Mouse (Mus musculus) NIH3T3 (cell line): ENCODE measurements around the gene 1700028K03Rik.

Experiments
- DNase-seq: peaks from one replicate; pipeline ENCODE4 v3.0.0-alpha.2; 2012; ENCODE audit warnings: low read depth

Gene 1700028K03Rik

DNA sequence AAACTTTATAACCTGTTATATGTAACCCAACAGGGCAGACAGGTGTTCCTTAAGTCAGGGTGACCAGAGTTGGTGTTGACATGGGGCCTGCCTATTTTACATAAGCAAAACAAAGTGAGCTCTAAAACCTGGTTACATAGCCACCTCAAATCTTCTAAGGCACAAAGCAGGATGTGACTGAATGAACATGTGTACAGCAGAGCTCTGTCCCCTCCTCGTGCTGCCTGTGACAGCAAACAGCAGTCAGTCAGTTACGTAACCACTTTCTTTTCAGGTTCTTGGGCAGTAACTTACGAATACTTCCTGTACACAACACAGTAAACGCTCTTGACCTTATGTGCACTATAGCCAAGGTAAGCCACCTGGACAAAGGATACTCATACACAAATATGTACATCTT is 11.4 kb downstream of the 1700028K03Rik start:
- DNase-seq = no peak

DNA sequence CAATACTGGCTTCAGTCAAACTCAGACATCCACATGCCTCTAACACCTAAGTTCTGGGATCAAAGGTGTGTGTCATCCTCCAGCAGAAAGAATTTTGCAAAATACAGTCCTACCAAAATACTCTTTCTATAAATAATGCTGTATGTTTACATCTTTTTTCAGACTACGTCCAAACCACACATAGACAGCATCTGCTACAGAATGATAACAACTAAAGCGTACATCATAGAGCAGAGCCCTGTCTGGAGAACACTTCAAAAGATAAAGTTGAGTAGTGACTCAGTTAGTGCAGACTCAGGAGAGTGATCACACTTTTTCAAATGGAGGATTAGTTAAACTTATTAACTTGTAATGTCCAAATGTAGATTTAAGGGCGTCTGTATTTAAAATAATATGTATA is 13.4 kb downstream of the 1700028K03Rik start:
- DNase-seq = no peak

DNA sequence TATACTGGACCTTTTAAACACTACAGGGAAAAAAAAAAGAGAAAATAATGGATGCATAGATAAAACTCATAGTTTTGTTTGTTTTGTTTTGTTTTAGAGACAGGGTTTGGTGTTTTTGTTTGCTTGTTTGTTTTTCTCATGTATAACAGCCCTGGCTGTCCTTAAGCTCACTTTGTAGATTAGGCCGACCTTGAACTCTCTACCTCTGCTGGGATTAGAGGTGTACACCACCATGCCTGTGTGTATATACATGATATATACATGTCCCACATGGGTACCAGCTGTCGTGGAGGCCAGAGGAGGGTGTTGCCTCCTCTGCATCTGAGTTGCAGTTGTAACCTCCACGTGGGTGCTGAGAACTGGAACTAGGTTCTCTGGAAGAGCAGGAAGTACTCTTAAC is 13.9 kb downstream of the 1700028K03Rik start:
- no peak for DNase-seq

GRCm38 (mm10) chr5:107554336-107554735 is 19.8 kb downstream of the 1700028K03Rik start:
- no peak for DNase-seq

- DNase-seq = no peak
Observed at GRCm38 (mm10) chr5:107556969-107557368, 22.5 kb downstream of the 1700028K03Rik start.

DNA sequence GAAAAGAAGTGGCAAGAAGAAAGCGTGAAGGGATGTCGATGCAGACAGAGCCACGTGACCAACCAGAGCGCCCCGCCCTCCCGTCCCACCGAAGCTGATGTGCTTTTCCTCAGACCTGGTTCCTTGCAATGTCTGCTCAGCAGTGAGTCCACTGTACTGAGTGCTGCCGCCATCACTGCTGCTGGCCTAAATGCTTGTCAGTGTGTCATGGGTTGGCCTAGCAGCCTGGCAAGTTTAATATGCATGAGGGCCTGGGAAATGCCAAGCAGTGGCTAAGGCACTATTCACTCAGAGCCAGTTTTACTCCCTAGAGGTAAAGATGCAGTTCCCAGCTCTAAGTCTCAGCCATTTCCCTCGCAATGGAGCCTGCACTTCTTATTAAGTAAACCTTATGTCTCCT is 34.6 kb downstream of the 1700028K03Rik start:
- DNase-seq = no peak

- DNase-seq = peak; percentile 88
Observed at GRCm38 (mm10) chr5:107597301-107598077, 63.0 kb downstream of the 1700028K03Rik start, which contains the start of the genes Rpap2 and Glmn. Gene Rpap2, plus strand, starts transcription at chr5:107597373. Gene Glmn, minus strand, starts transcription at chr5:107597888.

GRCm38 (mm10) chr5:107598380-107598779 is 63.9 kb downstream of the 1700028K03Rik start:
- DNase-seq = peak; percentile 7
